Mouse (Mus musculus) lung, postnatal 10 days (tissue): ENCODE data around the gene Lmnb2.

ENCODE experiments used
- DNase-seq: peaks from one replicate; pipeline ENCODE4 v3.0.0; 2021

Lmnb2 gene

GRCm38 (mm10) chr10:80897861-80898510, 20.1 kb downstream of the Lmnb2 start:
- no peak for DNase-seq

- no peak for DNase-seq
Measured at GRCm38 (mm10) chr10:80896581-80897485, 21.2 kb downstream of the Lmnb2 start.

GRCm38 (mm10) chr10:80895697-80896096, 22.3 kb downstream of the Lmnb2 start:
- no peak for DNase-seq

GRCm38 (mm10) chr10:80895100-80895499, 22.9 kb downstream of the Lmnb2 start:
- no peak for DNase-seq

GRCm38 (mm10) chr10:80887181-80887580, 30.9 kb downstream of the Lmnb2 start:
- DNase-seq: peak; percentile 67

GRCm38 (mm10) chr10:80881301-80881700, 36.7 kb downstream of the Lmnb2 start:
- peak; percentile 85 for DNase-seq

- no peak for DNase-seq
Measured at GRCm38 (mm10) chr10:80880901-80881300, 37.1 kb downstream of the Lmnb2 start.

- peak; percentile 71 for DNase-seq
Measured at GRCm38 (mm10) chr10:80880131-80880641, 37.9 kb downstream of the Lmnb2 start.

GRCm38 (mm10) chr10:80876594-80876993, 41.5 kb downstream of the Lmnb2 start:
- no peak for DNase-seq

- peak; percentile 74 for DNase-seq
Measured at GRCm38 (mm10) chr10:80876028-80876427, 42.0 kb downstream of the Lmnb2 start.

GRCm38 (mm10) chr10:80874035-80874434, 44.0 kb downstream of the Lmnb2 start:
- DNase-seq: no peak

- DNase-seq: no peak
Measured at GRCm38 (mm10) chr10:80871581-80871980, 46.5 kb downstream of the Lmnb2 start, which contains the start of gene Tmprss9. Gene Tmprss9 (plus strand): TSS chr10:80871848.

GRCm38 (mm10) chr10:80870993-80871392, 47.1 kb downstream of the Lmnb2 start:
- DNase-seq: no peak

- no peak for DNase-seq
Measured at GRCm38 (mm10) chr10:80864446-80864845, 53.6 kb downstream of the Lmnb2 start.

GRCm38 (mm10) chr10:80862305-80862704, 55.7 kb downstream of the Lmnb2 start:
- no peak for DNase-seq

- no peak for DNase-seq
Measured at GRCm38 (mm10) chr10:80858350-80858935, 59.6 kb downstream of the Lmnb2 start.

- no peak for DNase-seq
Measured at GRCm38 (mm10) chr10:80857848-80858247, 60.2 kb downstream of the Lmnb2 start.

GRCm38 (mm10) chr10:80857386-80857785, 60.7 kb downstream of the Lmnb2 start:
- DNase-seq: no peak

GRCm38 (mm10) chr10:80856908-80857307, 61.1 kb downstream of the Lmnb2 start:
- DNase-seq: no peak

- peak; percentile 36 for DNase-seq
Measured at GRCm38 (mm10) chr10:80856267-80856666, 61.8 kb downstream of the Lmnb2 start.

- no peak for DNase-seq
Measured at GRCm38 (mm10) chr10:80855749-80856073, 62.3 kb downstream of the Lmnb2 start.

- peak; percentile 98 for DNase-seq
Measured at GRCm38 (mm10) chr10:80854913-80855748, 62.9 kb downstream of the Lmnb2 start, which contains the start of the genes Lsm7 and Sppl2b. Gene Lsm7 (minus strand): TSS chr10:80855209. Gene Sppl2b (plus strand): TSS chr10:80855275.
